Mouse (Mus musculus): ENCODE results near the gene Inhbe. TPM values are rescaled to one million over a fixed set of nuclear protein-coding genes. Genes with fewer than 3 reads are reported as not detected.

The Inhbe gene
- polyA plus RNA-seq, 1 experiment from 2014 or later: not detected

DNA sequence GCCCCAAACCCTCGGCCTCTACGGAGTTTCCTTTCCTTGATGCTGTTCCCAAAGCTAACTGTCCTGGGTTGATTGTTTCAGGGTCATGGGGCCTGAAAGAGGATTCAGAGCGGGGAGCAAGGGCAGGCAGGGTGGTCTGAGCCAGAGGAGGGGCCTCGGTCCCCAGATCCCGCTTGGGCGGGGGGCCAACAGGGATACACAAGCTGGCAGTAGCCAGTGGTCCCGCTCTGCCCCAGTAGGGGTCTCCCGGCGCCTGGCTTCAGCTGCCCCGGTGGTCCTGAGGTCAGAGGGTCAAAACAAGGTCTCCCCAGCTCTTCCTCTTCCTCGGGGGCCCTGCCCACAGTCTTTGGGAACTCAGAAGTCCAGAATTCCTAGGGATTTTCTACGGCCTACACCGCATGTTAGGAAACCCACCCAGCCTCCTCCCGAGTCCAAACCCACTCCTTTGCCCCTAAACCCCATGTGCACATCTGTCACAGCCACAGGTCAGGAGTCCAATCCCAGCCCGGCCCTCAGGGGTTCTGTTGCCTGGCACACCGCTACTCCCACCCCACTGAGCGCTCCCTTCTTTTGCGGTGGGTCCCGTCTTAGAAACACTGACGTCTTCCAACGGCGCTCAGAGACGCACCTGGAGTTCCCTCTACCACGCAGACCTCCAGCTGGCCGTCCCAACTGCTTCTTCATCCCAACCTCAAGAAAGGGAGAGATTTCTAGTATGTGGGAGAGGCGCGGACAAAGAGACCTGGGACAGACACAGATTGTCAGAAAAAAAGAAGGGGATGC lies 13.4 kb downstream of the Inhbe start:
- under 1% methylated on average over 27 of the region's 27 CpGs for WGBS
- Histone ChIP-seq H3K4me1 (peaks cover 38% of the 10 kb centered on the region), H3K9ac (peak overlapping the region; percentile 44), H3K4me3 (replicated peaks) (peak overlapping the region; percentile 41), H3K9me3 (no peaks in the 10 kb centered on the region), H3K27ac (peak overlapping the region; percentile 70), H3K36me3 (replicated peaks) (no peaks in the 10 kb centered on the region), H3K27me3 (peaks cover 42% of the 10 kb centered on the region), H3K4me2 (peak overlapping the region; percentile 78)
- peak; percentile 21; the same call in 1 of the 2 replicates for ATAC-seq (ENCODE audit: low FRiP score)

DNA sequence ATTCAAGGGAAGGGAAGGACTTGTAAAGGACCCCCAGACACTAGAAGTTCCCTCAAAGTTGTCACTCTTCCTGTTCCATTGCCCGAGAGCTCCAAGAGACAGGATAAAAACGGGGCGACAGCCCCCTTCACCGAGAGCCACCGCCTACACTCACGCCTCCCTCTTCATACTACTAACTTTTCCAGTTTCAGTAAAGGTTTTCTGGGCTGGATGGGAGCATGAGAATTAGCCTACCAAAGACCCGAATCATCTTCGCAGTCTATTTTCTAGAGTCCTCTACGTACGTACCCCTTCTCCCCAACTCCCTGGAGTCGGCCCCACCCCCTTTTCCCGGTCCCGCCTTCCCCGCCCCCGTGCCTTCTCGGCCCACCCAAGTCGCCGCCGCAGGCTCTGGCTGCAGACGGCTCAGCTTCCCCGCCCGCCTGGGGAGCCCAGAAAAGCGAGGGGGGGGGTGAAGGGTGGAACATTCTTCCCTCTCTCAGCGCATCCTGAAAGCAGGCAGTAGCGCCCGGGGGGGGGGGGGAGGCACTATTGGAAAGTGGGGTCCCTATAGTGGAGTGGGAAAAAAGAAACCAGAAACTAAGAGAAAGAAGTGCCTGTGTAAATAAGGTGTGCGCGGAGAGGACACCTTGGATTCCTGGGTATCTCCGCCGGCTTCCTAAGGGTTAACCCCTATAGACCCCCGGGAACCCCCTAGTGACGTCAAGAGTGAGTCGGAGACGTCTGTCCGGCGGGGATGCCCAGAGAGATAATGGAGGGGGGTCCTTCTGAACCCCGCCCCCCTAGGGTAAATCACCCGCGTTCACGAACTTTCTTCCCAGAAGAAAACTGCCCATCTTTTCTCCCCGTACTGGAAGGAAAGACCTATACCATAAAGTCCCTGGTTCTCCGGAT lies 14.3 kb downstream of the Inhbe start:
- WGBS: under 1% methylated on average over 41 of the region's 42 CpGs
- H3K36me3 ChIP-seq (replicated peaks): no peaks in the 10 kb centered on the region
- peak overlapping the region; percentile 78 for H3K4me2 ChIP-seq
- peak; percentile 57 for ATAC-seq (ENCODE audit: low FRiP score)
- H3K9me3 ChIP-seq: no peaks in the 10 kb centered on the region
- H3K9ac ChIP-seq: peak overlapping the region; percentile 44
- peak overlapping the region; percentile 70 for H3K27ac ChIP-seq
- peaks cover 38% of the 10 kb centered on the region for H3K4me1 ChIP-seq
- peak overlapping the region; percentile 41 for H3K4me3 ChIP-seq (replicated peaks)
- H3K27me3 ChIP-seq: peaks cover 42% of the 10 kb centered on the region

DNA sequence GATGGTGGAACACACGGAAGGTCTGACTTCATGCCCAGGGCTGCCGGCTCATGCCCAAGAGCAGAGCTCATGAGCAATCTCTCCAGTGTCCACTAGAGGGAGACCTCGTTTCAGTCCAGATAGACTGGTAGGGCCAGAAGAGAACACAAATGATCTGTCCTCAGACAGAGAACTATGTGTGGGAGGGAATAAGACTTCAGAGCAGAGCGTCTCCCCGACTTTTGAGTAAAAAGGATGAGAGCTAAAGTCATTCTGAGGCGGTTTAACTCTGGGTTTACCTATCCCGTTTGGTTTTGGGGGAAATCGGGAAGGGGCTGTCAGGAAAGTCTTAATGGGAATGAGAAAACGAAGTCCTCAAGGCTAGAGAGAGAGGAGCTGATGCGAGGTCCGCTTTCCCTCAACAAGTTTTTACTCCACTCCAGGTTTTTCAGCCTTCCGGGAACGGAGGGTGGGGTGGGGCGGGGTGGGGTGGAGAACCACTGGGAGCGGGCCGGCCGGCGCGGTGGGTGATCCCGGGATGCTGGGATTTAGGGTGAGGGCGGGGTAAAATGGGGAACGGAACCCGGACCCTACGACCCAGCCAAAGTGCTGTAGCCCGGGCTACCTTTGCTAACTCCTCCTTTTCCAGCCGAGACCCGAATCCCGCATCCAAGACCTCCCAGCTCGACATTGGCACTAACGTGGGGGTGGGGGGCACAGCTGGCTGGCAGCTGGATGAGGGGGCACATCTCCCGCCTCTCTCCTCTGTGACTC lies 15.1 kb downstream of the Inhbe start:
- Histone ChIP-seq H3K4me3 (replicated peaks) (peak overlapping the region; percentile 41), H3K27me3 (peaks cover 42% of the 10 kb centered on the region), H3K4me1 (peaks cover 38% of the 10 kb centered on the region), H3K4me2 (peak overlapping the region; percentile 78), H3K9me3 (no peaks in the 10 kb centered on the region), H3K36me3 (replicated peaks) (no peaks in the 10 kb centered on the region), H3K9ac (peak overlapping the region; percentile 44; the same call in 1 of the 2 replicates), H3K27ac (peak overlapping the region; percentile 66)
- ATAC-seq (ENCODE audit: low FRiP score): peak; percentile 75
- under 1% methylated on average over 31 of the region's 31 CpGs for WGBS

DNA sequence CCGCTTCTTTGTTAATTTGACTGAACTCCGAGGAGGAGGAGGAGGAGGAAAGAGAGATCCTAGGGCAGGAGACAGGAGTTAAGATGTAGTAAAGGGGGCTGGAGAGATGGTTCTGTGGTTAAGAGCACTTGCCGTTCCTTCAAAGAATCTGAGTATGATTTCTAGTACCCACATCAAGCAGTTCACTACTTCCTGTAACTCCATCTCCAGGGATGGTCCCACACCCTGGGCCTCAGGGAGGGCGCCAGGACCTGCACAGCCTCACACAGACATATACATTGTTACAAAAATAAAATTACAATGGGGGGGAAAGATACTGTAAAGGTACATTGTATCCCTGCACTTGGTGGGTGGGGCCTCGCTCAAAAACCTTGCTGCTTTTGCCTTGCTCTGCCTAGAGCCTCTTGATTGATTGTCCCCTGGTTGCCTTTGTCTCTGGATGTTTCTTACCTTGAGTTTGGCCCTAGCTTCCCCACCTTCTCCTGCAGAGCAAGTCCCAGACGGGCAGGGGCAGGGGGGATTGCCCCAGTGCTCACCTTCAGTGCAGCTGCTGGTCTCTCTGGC lies 16.6 kb downstream of the Inhbe start:
- no peak overlapping the region for H3K9ac ChIP-seq
- H3K36me3 ChIP-seq (replicated peaks): 0 out of 2 replicates have a peak, but pooled peaks cover 2% of the 10 kb centered on the region
- H3K4me1 ChIP-seq: peaks cover 38% of the 10 kb centered on the region
- WGBS: 87% methylated on average over 6 of the region's 6 CpGs
- peaks cover 38% of the 10 kb centered on the region for H3K27me3 ChIP-seq
- no peak overlapping the region for H3K4me3 ChIP-seq (replicated peaks)
- no peak for ATAC-seq (ENCODE audit: low FRiP score)
- H3K4me2 ChIP-seq: no peak overlapping the region
- H3K9me3 ChIP-seq: no peaks in the 10 kb centered on the region
- H3K27ac ChIP-seq: no peak overlapping the region

DNA sequence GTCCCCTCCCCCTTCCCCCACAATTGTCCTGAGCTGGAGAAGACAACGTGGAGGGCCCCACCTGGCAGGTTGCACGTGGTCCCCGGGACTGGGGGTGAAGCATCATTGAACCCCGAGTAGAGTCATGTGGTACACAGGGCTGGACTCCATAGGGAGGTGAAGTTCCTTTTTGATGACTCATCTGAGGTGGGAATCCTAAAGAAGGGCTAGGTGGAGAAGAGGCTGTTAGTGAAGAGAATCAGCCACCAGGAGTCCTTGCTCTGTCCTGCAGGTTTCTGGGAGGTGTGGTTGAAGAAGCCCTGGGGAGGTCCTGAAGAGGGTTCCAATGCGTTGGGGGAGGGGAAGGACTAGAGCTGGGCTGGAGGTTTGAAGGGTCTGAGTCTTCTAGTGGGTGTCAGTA lies 17.3 kb downstream of the Inhbe start:
- 0 out of 2 replicates have a peak, but pooled peaks cover 2% of the 10 kb centered on the region for H3K36me3 ChIP-seq (replicated peaks)
- no peak for ATAC-seq (ENCODE audit: low FRiP score)

DNA sequence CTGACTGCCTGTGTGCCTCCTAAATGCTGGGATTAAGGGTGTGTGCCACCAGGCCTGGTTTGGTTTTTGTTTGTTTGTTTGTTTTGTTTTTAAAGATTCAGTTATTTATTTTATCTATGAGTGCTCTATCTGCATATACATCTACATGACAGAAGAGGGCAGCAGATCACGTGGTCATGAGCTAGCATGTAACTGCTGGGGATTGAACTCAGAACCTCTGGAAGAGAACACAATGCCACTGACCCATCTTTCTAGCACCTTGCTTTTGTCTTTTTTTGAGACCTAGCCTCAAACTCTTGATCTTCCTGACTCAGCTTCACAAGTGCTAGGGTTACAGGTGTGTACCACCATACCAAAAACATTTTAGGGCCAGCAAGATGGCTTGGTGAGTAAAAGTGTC lies 18.9 kb downstream of the Inhbe start:
- no peak overlapping the region for H3K4me3 ChIP-seq (replicated peaks)
- H3K27me3 ChIP-seq: peaks cover 40% of the 10 kb centered on the region
- no peak for ATAC-seq (ENCODE audit: low FRiP score)
- 64% methylated on average over 1 of the region's 1 CpGs for WGBS
- H3K9ac ChIP-seq: no peak overlapping the region
- no peak overlapping the region for H3K4me2 ChIP-seq
- H3K9me3 ChIP-seq: no peaks in the 10 kb centered on the region
- peaks cover 20% of the 10 kb centered on the region for H3K4me1 ChIP-seq
- H3K27ac ChIP-seq: no peak overlapping the region
- H3K36me3 ChIP-seq (replicated peaks): 0 out of 2 replicates have a peak, but pooled peaks cover 2% of the 10 kb centered on the region

More for the DNA sequence above, 17.3 kb downstream of the Inhbe start:
- no peak overlapping the region for H3K4me3 ChIP-seq (replicated peaks)
- peaks cover 41% of the 10 kb centered on the region for H3K27me3 ChIP-seq
- H3K4me2 ChIP-seq: no peak overlapping the region
- no peak overlapping the region for H3K27ac ChIP-seq
- peaks cover 35% of the 10 kb centered on the region for H3K4me1 ChIP-seq
- H3K9ac ChIP-seq: no peak overlapping the region
- WGBS: 82% methylated on average over 5 of the region's 5 CpGs
- H3K9me3 ChIP-seq: no peaks in the 10 kb centered on the region

DNA sequence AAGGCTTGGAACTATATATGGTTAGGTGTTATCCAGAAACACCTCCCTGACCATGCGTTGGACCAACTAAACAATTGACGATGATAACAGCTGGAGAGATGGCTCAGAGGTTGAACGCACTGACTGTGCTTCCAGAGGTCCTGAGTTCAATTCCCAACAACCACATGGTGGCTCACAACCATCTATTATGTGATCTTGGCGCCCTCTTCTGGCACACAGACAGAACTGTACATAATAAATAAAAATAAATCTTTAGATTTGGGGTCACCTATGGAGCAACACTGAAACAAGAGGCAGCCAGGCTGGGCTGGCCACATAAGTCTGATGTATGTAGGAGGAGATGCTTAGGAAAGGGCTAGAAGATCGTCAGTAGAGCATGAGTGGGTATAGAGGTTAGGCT lies 21.1 kb downstream of the Inhbe start:
- 63% methylated on average over 5 of the region's 5 CpGs for WGBS
- Histone ChIP-seq H3K9me3 (no peaks in the 10 kb centered on the region), H3K9ac (no peak overlapping the region), H3K27me3 (peaks cover 45% of the 10 kb centered on the region), H3K4me3 (replicated peaks) (no peak overlapping the region), H3K27ac (no peak overlapping the region), H3K4me1 (peaks cover 5% of the 10 kb centered on the region), H3K4me2 (no peak overlapping the region), H3K36me3 (replicated peaks) (0 out of 2 replicates have a peak, but pooled peaks cover 2% of the 10 kb centered on the region)
- ATAC-seq (ENCODE audit: low FRiP score): no peak

DNA sequence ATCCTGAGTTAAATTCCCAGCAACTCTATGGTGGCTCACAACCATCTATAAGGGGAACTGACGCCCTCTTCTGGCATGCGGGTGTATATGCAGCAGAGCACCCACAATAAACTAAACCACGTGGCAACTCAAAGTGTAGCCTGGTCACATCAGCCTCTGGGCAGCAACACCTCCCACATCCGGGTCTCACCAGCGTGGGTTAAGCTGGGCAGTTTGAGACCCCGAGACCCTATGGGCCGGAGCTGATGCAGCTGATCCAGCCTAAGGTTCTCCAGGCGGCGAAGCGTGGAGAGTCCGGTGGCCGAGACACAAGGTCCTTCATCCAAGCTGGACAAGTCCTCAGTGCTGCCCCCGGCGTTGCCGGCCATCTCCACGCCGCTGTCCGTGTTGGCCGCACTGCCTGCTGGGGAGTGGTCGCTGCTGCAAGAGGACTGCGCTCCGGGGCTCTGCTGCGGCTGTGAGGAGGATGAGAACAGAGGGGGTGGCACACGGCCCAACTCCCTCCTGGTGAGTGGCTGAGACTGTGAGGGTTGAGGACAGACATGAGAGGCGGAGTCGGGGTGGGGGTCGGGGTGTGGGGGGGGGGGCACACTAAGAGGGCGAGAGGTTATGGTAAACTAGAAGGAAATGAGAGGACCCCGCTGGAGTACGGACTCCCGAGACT lies 21.9 kb downstream of the Inhbe start:
- 28% methylated on average over 31 of the region's 31 CpGs for WGBS
- ATAC-seq (ENCODE audit: low FRiP score): 0 out of 2 replicates have a peak, but pooled peaks have one; percentile 14

DNA sequence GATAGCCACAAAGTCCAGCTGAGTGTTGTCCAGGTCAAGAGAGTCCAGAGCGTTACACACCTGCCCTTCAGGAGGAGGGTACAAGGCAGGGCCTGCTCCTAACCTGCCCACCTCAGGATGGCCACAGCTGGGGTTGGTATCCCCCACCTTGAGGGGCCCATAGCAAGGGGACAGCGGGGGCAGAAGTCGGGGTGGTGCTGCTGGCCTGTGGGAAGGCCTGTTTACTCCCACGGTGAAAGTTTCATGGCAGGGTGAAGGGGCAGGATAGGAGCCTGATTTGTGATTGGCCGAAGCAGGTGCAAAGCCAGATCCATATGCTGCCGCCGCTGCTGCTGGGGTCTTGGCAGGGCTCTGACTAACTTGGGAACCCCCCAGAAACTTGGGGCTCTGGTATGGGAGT lies 24.0 kb downstream of the Inhbe start:
- H3K27me3 ChIP-seq: peaks cover 72% of the 10 kb centered on the region
- H3K36me3 ChIP-seq (replicated peaks): 0 out of 2 replicates have a peak, but pooled peaks cover 2% of the 10 kb centered on the region
- WGBS: 82% methylated on average over 7 of the region's 7 CpGs
- no peaks in the 10 kb centered on the region for H3K9me3 ChIP-seq
- no peak for ATAC-seq (ENCODE audit: low FRiP score)
- no peak overlapping the region for H3K9ac ChIP-seq
- H3K4me2 ChIP-seq: no peak overlapping the region
- H3K27ac ChIP-seq: no peak overlapping the region
- H3K4me3 ChIP-seq (replicated peaks): no peak overlapping the region
- peaks cover 18% of the 10 kb centered on the region for H3K4me1 ChIP-seq

More for the DNA sequence above, 21.9 kb downstream of the Inhbe start:
- Histone ChIP-seq H3K36me3 (replicated peaks) (0 out of 2 replicates have a peak, but pooled peaks cover 2% of the 10 kb centered on the region), H3K4me2 (peak overlapping the region; percentile 45), H3K9me3 (no peaks in the 10 kb centered on the region), H3K27me3 (peaks cover 51% of the 10 kb centered on the region), H3K4me3 (replicated peaks) (peak overlapping the region; percentile 33), H3K9ac (no peak overlapping the region), H3K4me1 (peaks cover 5% of the 10 kb centered on the region), H3K27ac (no peak overlapping the region)

DNA sequence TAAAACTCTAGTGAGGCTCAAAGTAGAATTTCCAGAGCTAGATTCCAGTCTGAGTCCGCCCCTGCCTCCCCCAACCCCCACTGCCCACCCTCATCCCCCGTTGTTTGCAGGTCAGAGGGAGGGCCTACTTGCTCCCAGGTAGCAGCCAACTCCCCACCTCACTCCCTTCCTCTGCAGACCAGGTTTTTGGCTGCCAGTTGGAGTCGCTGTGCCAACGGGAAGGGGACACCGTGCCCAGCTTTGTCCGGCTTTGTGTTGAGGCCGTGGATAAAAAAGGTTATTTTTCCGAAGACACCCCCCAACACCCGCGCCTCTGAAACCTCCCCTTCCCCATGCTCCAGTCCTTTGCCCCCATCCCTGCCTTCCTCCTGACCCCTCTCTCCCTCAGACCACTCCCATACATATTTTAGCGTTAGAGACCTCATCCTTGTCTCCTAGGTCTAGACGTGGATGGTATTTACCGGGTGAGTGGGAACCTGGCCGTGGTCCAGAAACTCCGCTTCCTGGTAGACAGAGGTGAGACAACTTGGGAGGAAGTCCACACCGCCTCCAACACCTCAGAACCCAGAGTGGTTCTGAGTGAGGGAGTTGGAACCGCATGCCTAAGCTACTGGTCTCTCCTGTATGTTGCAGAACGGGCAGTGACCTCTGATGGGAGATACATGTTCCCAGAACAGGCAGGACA lies 26.6 kb downstream of the Inhbe start:
- no peak overlapping the region for H3K27ac ChIP-seq
- no peaks in the 10 kb centered on the region for H3K9me3 ChIP-seq
- no peaks in the 10 kb centered on the region for H3K36me3 ChIP-seq (replicated peaks)
- no peak overlapping the region for H3K4me2 ChIP-seq
- H3K9ac ChIP-seq: no peak overlapping the region
- 47% methylated on average over 18 of the region's 18 CpGs for WGBS
- peaks cover 18% of the 10 kb centered on the region for H3K4me1 ChIP-seq
- no peak overlapping the region for H3K4me3 ChIP-seq (replicated peaks)
- peaks cover 98% of the 10 kb centered on the region for H3K27me3 ChIP-seq
- no peak for ATAC-seq (ENCODE audit: low FRiP score)
